Mouse (Mus musculus): ENCODE measurements around the gene Cdc14b.

DNA sequence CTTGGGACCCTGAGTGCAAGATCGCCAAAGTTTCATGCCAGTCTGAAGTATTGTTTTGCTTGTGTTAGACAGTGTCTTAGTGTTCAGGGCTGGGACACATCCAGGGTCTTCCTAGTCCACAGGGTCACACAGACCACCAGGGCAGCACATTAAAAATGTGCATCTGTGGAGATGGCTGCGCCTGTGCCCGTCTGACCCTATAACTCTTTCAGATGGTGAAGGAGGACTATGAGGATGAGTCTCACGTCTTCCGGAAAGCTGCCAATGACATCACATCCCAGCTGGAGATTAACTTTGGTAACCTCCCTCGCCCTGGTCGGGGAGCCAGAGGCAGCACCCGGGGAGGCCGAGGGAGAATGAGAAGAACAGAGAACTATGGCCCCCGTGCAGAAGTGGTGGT is 90.7 kb downstream of the Cdc14b start:
- no peak for TF ChIP-seq MYOG (IDR thresholded peaks at IDR 0.05; ENCODE audit: control insufficient read depth, extremely low read depth, insufficient read length)
- no peak for TF ChIP-seq USF1 (IDR thresholded peaks at IDR 0.05; ENCODE audit: low read depth)
- no peak for TF ChIP-seq MYOD1 (IDR thresholded peaks at IDR 0.05; ENCODE audit: control insufficient read depth, insufficient read length, low read depth)
- no peak for TF ChIP-seq CTCF (IDR thresholded peaks at IDR 0.05; ENCODE audit: control insufficient read depth, insufficient read depth, insufficient read length)
